Comparison of ENCODE assay signal across 13 mouse cellular contexts in genomic region chr17:5125856-5126806, GRCm38 (mm10).
DNase-seq lines count a peak whose midpoint lies in the region; TF ChIP-seq lines count a peak whose summit lies in the region.
"Had no signal": no experiment of that assay in that cellular context is flagged by ENCODE, and none has a peak within 500 bp of the region (broad histone marks: within the 10 kb centered on the region; RNA-seq: fewer than 3 reads in every experiment).

No protein-coding gene starts in this region.

- no peak overlapping the region for H3K4me3 ChIP-seq in kidney, adult 2 months (ENCODE audit: insufficient read depth, low read depth, low read length)
- H3K4me3 ChIP-seq in left cerebral cortex, adult 2 months = no peak overlapping the region
- H3K4me3 ChIP-seq: liver, embryonic 15.5 days had no signal

- no peak for TF ChIP-seq POLR2A in kidney, adult 2 months (IDR thresholded peaks at IDR 0.05; ENCODE audit: low read depth, low read length)

- peak; percentile 25 for DNase-seq in A20 (ENCODE audit: low read depth, low spot score)
- peak; percentile 63 for DNase-seq in CD4-positive helper T cell, adult 2 months (ENCODE audit: low read depth, low spot score)
- DNase-seq in kidney, adult 2 months = peak; percentile 82
- peak; percentile 80 for DNase-seq in lung, postnatal 36 days
- no peak for DNase-seq in urinary bladder, postnatal 36 days (ENCODE audit: low spot score in 2 of 2)
- DNase-seq in left cerebral cortex, adult 2 months (ENCODE audit: extremely low spot score in 1 of 2, low spot score in 2 of 2) = no peak
- DNase-seq in layer of hippocampus, postnatal 10 days (ENCODE audit: low spot score in 2 of 2) = no peak
- DNase-seq: adrenal gland, postnatal 10 days; cerebellum, postnatal 14 days; gastrocnemius, postnatal 14 days; heart, postnatal 4 days; retina, postnatal 1 day had no signal

- H3K36me3 ChIP-seq in kidney, adult 2 months (ENCODE audit: control insufficient read depth, insufficient read depth, low read length) = no peaks in the 10 kb centered on the region

- H3K27me3 ChIP-seq in kidney, adult 2 months (replicated peaks; ENCODE audit: control insufficient read depth, insufficient read depth, low read length) = no peaks in the 10 kb centered on the region
- H3K27me3 ChIP-seq: liver, embryonic 15.5 days had no signal

- no peak for TF ChIP-seq CTCF in kidney, adult 2 months (conservative IDR thresholded peaks at IDR 0.05; ENCODE audit: insufficient read depth, insufficient read length, low read depth, low read length)
- TF ChIP-seq CTCF in left cerebral cortex, adult 2 months (IDR thresholded peaks at IDR 0.05) = no peak

- H3K27ac ChIP-seq in kidney, adult 2 months (ENCODE audit: insufficient read depth, low read depth, low read length) = peak overlapping the region; percentile 88
- H3K27ac ChIP-seq in left cerebral cortex, adult 2 months = no peak overlapping the region
- H3K27ac ChIP-seq: liver, embryonic 15.5 days had no signal

- WGBS in kidney, adult 2 months = 66% methylated on average over 5 of the region's 5 CpGs

- intact Hi-C loops in left cerebral cortex, adult 2 months (cut with DNase I) = no loop called here

- H3K4me1 ChIP-seq in kidney, adult 2 months (ENCODE audit: control insufficient read depth, insufficient read depth, low read length) = peaks cover 41% of the 10 kb centered on the region

Comparison
In these comparisons a context has a peak if more than half of its experiments do, and no peak if none do; other contexts are left out.
1. DNase-seq: peak in A20 (single experiment), CD4-positive helper T cell, adult 2 months (single experiment), kidney, adult 2 months (single experiment) and lung, postnatal 36 days (single experiment); none in urinary bladder, postnatal 36 days (0 of 2), left cerebral cortex, adult 2 months (0 of 2) and layer of hippocampus, postnatal 10 days (0 of 2).